Mouse (Mus musculus): ENCODE results near the gene Cd3eap.

The Cd3eap gene

GRCm38 (mm10) chr7:19306819-19307738 lies 52.2 kb downstream of the Cd3eap start:
- no peak for DNase-seq

Measured in layer of hippocampus, adult 9-11 months (tissue).